Mouse (Mus musculus) stomach, embryonic 16.5 days (tissue): Measurements from ENCODE around the gene Foxc1. TPM values are rescaled to one million over a fixed set of nuclear protein-coding genes. Genes with fewer than 3 reads are reported as not detected.

ENCODE experiments used
- ATAC-seq: fragments of 200-750 bp; cut with Nextera tagmentation; 2 replicates; pipeline ENCODE4 v1.8.0; 2017; ENCODE audit warnings: moderate number of reproducible peaks, moderate TSS enrichment; ENCODE audit not compliant: insufficient read depth, low FRiP score
- H3K27ac ChIP-seq: fragments of 300-500 bp; sonication (generic); 2 replicates; pipeline ENCODE4 v1.5.1; 2014; ENCODE audit warnings: low read length
- H3K27me3 ChIP-seq: fragments of 300-500 bp; sonication (generic); 2 replicates; pipeline ENCODE4 v1.6.1; 2014; ENCODE audit warnings: low read length, control low read depth, mixed read lengths; ENCODE audit not compliant: control insufficient read depth, insufficient read depth
- H3K36me3 ChIP-seq: fragments of 300-500 bp; sonication (generic); 2 replicates; pipeline ENCODE4 v1.6.1; 2014; ENCODE audit warnings: low read length; ENCODE audit not compliant: control insufficient read depth, insufficient read depth
- H3K4me1 ChIP-seq: fragments of 300-500 bp; sonication (generic); 2 replicates; pipeline ENCODE4 v1.6.1; 2014; ENCODE audit warnings: low read length, control low read depth, mixed read lengths; ENCODE audit not compliant: control insufficient read depth, insufficient read depth
- H3K4me2 ChIP-seq: fragments of 300-500 bp; sonication (generic); 2 replicates; pipeline ENCODE4 v1.6.1; 2014; ENCODE audit warnings: low read depth, low read length, mixed read lengths
- H3K4me3 ChIP-seq: fragments of 300-500 bp; sonication (generic); replicated peaks from 2 replicates; pipeline ENCODE4 v1.5.1; 2014; ENCODE audit warnings: mild to moderate bottlenecking, low read length
- H3K9ac ChIP-seq: fragments of 300-500 bp; sonication (generic); 2 replicates; pipeline ENCODE4 v1.6.1; 2014; ENCODE audit warnings: low read length
- H3K9me3 ChIP-seq: fragments of 300-500 bp; sonication (generic); replicated peaks from 2 replicates; pipeline ENCODE4 v1.6.1; 2016; ENCODE audit warnings: low read length, control low read depth; ENCODE audit not compliant: control insufficient read depth
- WGBS: fragments of 180-500 bp; shearing (Covaris S2); extraction: QIAGEN DNeasy Blood & Tissue Kit; methylation state at CpG from one replicate; pipeline ENCODE4 v1.1.7; 2014; 5-methylcytosine and 5-hydroxymethylcytosine counted together
- polyA plus RNA-seq: library from polyadenylated mRNA; unstranded; fragments of >200 nt; fragmentation: Nextera tagmentation; extraction: Ambion mirVana; gene quantifications from 2 replicates; pipeline ENCODE4 v1.2.1, GENCODE M21; 2015

The Foxc1 gene
- polyA plus RNA-seq, 1 experiment from 2014 or later: 0.12 TPM

GRCm38 (mm10) chr13:31782063-31782462 is 24.4 kb upstream of the Foxc1 start:
- H3K4me3 ChIP-seq: no peak overlapping the region
- H3K9me3 ChIP-seq: no peaks in the 10 kb centered on the region
- 90% methylated on average over 2 of the region's 2 CpGs for WGBS
- H3K4me2 ChIP-seq: no peak overlapping the region
- H3K27me3 ChIP-seq: no peaks in the 10 kb centered on the region
- H3K36me3 ChIP-seq: no peaks in the 10 kb centered on the region
- H3K4me1 ChIP-seq: no peaks in the 10 kb centered on the region
- no peak overlapping the region for H3K27ac ChIP-seq
- ATAC-seq: no peak
- H3K9ac ChIP-seq: no peak overlapping the region

GRCm38 (mm10) chr13:31784757-31785156 is 21.7 kb upstream of the Foxc1 start:
- no peaks in the 10 kb centered on the region for H3K4me1 ChIP-seq
- no peak for ATAC-seq
- H3K27ac ChIP-seq: no peak overlapping the region
- H3K9me3 ChIP-seq: no peaks in the 10 kb centered on the region
- H3K9ac ChIP-seq: no peak overlapping the region
- no peak overlapping the region for H3K4me2 ChIP-seq
- H3K4me3 ChIP-seq: no peak overlapping the region
- H3K27me3 ChIP-seq: no peaks in the 10 kb centered on the region
- WGBS: 57% methylated on average over 7 of the region's 7 CpGs
- no peaks in the 10 kb centered on the region for H3K36me3 ChIP-seq

- H3K4me2 ChIP-seq: peak overlapping the region; percentile 47
- 0 out of 2 replicates have a peak, but pooled peaks cover 1% of the 10 kb centered on the region for H3K4me1 ChIP-seq
- H3K9ac ChIP-seq: no peak overlapping the region
- peak overlapping the region; percentile 15 for H3K4me3 ChIP-seq
- no peaks in the 10 kb centered on the region for H3K9me3 ChIP-seq
- 9% methylated on average over 17 of the region's 17 CpGs for WGBS
- H3K27me3 ChIP-seq: peaks cover 8% of the 10 kb centered on the region
- no peak overlapping the region for H3K27ac ChIP-seq
- no peak for ATAC-seq
- no peaks in the 10 kb centered on the region for H3K36me3 ChIP-seq
These were observed 13.8 kb upstream of the Foxc1 start for GRCm38 (mm10) chr13:31792480-31793132.

- Histone ChIP-seq H3K9me3 (no peaks in the 10 kb centered on the region), H3K4me1 (peaks cover 5% of the 10 kb centered on the region; the same call in 1 of the 2 replicates), H3K4me3 (no peak overlapping the region), H3K4me2 (peak overlapping the region; percentile 47), H3K36me3 (no peaks in the 10 kb centered on the region), H3K27me3 (peaks cover 14% of the 10 kb centered on the region), H3K27ac (no peak overlapping the region), H3K9ac (no peak overlapping the region)
- ATAC-seq: no peak
- whole genome bisulfite sequencing: 19% methylated on average over 5 of the region's 5 CpGs
These were observed 13.3 kb upstream of the Foxc1 start for GRCm38 (mm10) chr13:31793163-31793562.

- ATAC-seq: no peak
- Histone ChIP-seq H3K4me1 (peaks cover 13% of the 10 kb centered on the region; the same call in 1 of the 2 replicates), H3K9ac (no peak overlapping the region), H3K36me3 (no peaks in the 10 kb centered on the region), H3K4me2 (no peak overlapping the region), H3K27ac (no peak overlapping the region), H3K4me3 (no peak overlapping the region), H3K9me3 (no peaks in the 10 kb centered on the region), H3K27me3 (peaks cover 44% of the 10 kb centered on the region)
- 38% methylated on average over 10 of the region's 10 CpGs for WGBS
These were observed 9.1 kb upstream of the Foxc1 start for GRCm38 (mm10) chr13:31797346-31797745.

- Histone ChIP-seq H3K27me3 (peaks cover 51% of the 10 kb centered on the region), H3K4me2 (no peak overlapping the region; the same call in 1 of the 2 replicates)
- WGBS: 15% methylated on average over 9 of the region's 9 CpGs
These were observed 8.4 kb upstream of the Foxc1 start for GRCm38 (mm10) chr13:31798075-31798474.

GRCm38 (mm10) chr13:31800581-31801576 is 5.6 kb upstream of the Foxc1 start:
- no peaks in the 10 kb centered on the region for H3K36me3 ChIP-seq
- H3K9ac ChIP-seq: peak overlapping the region; percentile 51; the same call in 1 of the 2 replicates
- WGBS: 2% methylated on average over 43 of the region's 43 CpGs
- no peaks in the 10 kb centered on the region for H3K9me3 ChIP-seq
- H3K4me3 ChIP-seq: peak overlapping the region; percentile 40
- peaks cover 70% of the 10 kb centered on the region for H3K27me3 ChIP-seq
- H3K27ac ChIP-seq: no peak overlapping the region
- peaks cover 16% of the 10 kb centered on the region for H3K4me1 ChIP-seq
- H3K4me2 ChIP-seq: peak overlapping the region; percentile 69
- peak; percentile 85 for ATAC-seq

More at GRCm38 (mm10) chr13:31798075-31798474, 8.4 kb upstream of the Foxc1 start:
- Histone ChIP-seq H3K9me3 (no peaks in the 10 kb centered on the region), H3K36me3 (no peaks in the 10 kb centered on the region), H3K27ac (no peak overlapping the region), H3K4me1 (peaks cover 13% of the 10 kb centered on the region; the same call in 1 of the 2 replicates), H3K4me3 (no peak overlapping the region), H3K9ac (no peak overlapping the region)
- 0 out of 2 replicates have a peak, but pooled peaks have one; percentile 27 for ATAC-seq

- no peaks in the 10 kb centered on the region for H3K9me3 ChIP-seq
- peaks cover 74% of the 10 kb centered on the region for H3K27me3 ChIP-seq
- 5% methylated on average over 25 of the region's 25 CpGs for WGBS
- no peak for ATAC-seq
- peaks cover 22% of the 10 kb centered on the region for H3K4me1 ChIP-seq
- H3K36me3 ChIP-seq: no peaks in the 10 kb centered on the region
- H3K9ac ChIP-seq: no peak overlapping the region
- peak overlapping the region; percentile 40 for H3K4me3 ChIP-seq
- H3K4me2 ChIP-seq: peak overlapping the region; percentile 69
- no peak overlapping the region for H3K27ac ChIP-seq
These were observed 4.6 kb upstream of the Foxc1 start for GRCm38 (mm10) chr13:31801703-31802305.
